Mouse (Mus musculus) embryonic fibroblast, embryonic 13.5 days (primary cell): ENCODE data around the gene Map4k4.

ENCODE experiments used
- CTCF ChIP-seq: IDR thresholded peaks from 2 replicates; pipeline ENCODE4 v1.5.1; 2011; ENCODE audit warnings: mild to moderate bottlenecking, control low read depth, low read length, moderate library complexity, borderline replicate concordance; ENCODE audit not compliant: insufficient read depth
- POLR2A ChIP-seq: IDR thresholded peaks from 2 replicates; pipeline ENCODE4 v1.6.1; 2011; ENCODE audit warnings: low read depth, mild to moderate bottlenecking, control low read depth, low read length, moderate library complexity

- TF ChIP-seq POLR2A = no peak
- TF ChIP-seq CTCF = no peak
These were observed 4.0 kb downstream of the Map4k4 start for GRCm38 (mm10) chr1:39904720-39905119.
